Mouse (Mus musculus) erythroblast, embryonic 14.5 days (primary cell): Measurements from ENCODE around the gene Kcnj10.

Experiments used
- GATA1 ChIP-seq: IDR thresholded peaks from 2 replicates; pipeline ENCODE4 v1.6.1; 2012; ENCODE audit warnings: low read length, inconsistent platforms, mixed read lengths
- TAL1 ChIP-seq: IDR thresholded peaks from 3 replicates; pipeline ENCODE4 v1.6.1; 2012; ENCODE audit warnings: low read length, inconsistent platforms, mixed read lengths

DNA sequence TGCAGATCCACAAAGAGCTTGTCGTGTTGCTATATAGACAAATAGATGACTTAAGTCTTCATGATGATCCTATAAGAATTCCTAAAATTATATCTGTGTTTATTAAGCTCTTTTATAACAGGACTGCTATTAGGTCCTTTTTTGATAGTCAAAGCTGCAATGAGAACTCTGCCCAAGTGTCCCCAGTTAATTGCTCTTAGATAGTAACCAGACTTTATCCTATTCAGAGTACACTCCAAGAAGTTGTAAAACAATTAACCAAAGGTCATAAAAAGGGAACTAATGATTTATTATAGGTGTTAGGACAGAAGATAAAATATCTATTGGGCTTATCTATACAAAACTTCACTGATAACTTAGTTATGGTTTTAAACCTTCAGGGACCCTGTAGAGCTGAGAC lies 41.1 kb downstream of the Kcnj10 start:
- TF ChIP-seq TAL1 (no peak), GATA1 (no peak)
